Mouse (Mus musculus) heart, adult 11 months (tissue): Measurements from ENCODE around the gene Ipmk.

Experiments
- DNase-seq: peaks from one replicate; pipeline ENCODE4 v3.0.0; 2022

Ipmk gene

DNA sequence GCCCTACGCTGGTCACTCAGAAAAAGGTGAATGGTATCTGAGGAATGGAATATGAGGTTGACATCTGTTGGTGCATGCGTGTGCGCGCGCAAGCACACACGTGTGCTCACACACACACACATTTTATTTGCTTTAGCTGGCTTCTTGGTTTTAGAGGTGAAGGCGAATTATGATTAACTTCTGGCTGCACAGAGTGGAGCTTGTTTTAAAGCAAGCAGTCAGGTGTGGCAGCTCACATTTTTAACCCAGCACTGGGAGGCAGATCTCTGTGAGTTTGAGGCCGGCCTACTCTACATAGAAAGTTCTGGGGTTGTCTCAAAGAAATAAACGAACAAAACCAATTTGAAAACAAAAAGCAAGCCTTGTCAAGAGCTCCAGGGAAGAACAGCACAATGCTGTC lies 6.3 kb upstream of the Ipmk start:
- DNase-seq, result no peak

DNA sequence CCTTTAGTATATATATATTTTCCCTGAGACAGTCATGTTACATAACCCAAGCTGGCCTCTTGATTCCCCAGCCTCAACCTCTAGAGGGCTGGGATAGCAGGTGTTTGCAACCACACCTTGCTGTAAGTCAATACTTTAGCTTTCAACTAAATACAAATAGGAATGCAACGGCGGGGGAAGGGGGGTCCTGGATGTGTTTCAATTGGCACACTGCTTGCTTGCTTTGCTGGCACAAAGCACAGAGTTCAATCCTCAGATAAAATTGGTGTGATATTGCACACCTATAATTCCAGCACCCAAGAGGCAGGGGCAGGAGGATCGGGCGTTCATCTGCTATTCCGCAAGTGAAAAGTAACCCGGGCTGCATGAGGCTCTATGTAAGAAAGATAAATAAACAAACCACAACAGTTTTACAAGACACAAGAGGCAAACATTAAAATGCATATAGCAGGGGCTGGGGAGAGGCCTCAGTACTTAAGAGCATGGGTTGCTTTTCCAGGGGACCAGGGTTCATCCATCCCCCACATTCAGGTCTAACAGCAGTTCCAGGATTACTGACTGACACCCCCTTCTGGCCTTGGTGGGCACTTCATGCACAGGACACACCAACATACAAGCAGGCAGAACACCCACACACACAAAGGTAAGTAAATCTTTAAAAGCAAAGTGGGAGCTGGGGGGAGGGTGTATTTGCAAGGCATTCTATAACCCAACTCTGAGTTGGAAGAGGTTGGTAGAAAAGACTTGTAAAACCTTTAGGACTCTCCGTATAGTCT lies 5.3 kb upstream of the Ipmk start:
- no peak for DNase-seq

DNA sequence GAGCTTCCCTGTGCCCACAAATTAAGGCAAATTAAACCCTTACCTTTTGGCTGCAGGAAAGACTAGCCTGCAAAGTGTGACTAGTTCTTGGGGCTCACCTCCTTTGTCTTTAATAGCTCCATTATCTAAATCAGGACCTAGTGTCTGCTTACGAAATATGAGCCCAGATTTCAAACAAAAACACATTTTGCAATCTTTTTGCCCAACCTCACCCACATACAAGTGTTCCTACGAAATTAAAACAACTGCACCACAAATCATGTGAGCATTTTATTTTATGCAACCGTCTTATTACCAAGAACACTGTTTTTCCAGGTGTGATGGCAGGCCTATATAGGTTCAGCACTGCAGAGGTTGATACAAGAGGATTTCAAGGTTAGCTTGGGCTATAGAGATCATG lies 4.4 kb upstream of the Ipmk start:
- DNase-seq, result no peak

GRCm38 (mm10) chr10:71343567-71344265 lies 3.8 kb upstream of the Ipmk start:
- no peak for DNase-seq

DNA sequence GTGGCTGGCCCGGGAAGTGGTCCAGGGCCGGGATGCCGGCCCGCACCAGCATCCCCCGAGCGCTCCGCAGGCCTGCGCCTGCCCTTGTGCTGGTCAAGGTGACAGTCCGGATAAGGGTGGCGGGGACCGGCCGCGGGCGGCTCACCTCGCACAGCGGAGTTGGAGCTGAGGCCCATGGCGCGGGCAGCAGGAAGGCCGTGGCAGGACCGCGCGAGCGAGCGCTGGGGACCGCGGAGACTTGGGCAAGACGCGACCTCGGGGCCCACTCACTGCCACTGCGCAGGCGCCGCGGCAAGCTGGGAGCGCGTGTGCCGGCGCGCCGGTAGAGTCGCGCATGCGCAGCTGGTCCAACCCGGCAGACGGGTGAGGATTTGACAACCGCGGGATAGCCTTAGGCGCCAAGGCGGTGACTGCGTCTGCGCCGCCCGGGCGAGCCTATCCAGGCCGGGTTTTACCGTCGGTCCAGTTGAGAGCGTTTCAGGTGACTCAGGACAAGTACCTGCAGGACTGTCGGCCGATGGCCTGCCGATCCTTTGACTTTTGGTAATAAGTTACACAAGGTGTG lies 2.9 kb upstream of the Ipmk start, which contains the start of gene Cisd1:
Gene Cisd1, minus strand, starts transcription at position 376 of the 565 bp plus-strand sequence.
- peak; percentile 100 for DNase-seq

GRCm38 (mm10) chr10:71346106-71346505 lies 1.5 kb upstream of the Ipmk start:
- DNase-seq, result no peak

DNA sequence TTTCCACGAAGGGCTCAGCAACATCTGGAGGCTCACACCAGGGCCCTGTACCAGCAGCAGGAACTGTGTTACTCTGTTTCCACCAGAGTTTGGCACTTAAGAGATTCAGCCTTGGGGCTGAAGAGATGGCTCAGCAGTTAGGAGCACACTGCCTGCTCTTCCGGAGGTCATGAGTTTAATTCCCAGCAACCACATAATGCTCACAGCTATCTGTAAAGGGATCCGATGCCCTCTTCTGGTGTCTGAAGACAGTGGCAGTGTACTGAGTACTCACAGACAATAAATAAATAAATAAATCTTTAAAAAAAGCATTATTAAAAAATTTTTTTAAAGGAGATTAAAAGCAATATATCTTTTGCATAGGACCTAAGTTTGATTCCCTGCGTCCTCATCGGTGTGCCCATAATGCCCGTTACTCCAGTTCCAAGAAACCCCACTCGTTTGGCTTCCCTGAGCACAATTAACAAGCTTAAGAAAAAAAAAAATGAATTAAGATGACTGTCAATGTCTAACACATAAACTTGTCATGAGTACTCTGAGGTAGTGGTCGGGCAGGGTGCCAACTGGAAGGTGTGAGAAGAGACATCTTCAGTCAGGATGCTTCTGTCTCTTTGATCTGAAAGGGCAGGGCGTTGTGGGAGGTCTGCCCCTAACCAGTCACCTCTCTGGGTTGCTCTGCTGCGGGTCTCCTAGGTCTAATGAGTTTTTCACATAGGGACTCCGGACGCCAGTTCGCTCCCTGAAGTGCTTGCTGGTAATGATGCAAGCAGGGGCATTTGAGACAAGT lies 648 bp upstream of the Ipmk start:
- no peak for DNase-seq

- DNase-seq, result peak; percentile 97
Observed at GRCm38 (mm10) chr10:71347964-71348636, 537 bp downstream of the Ipmk start.

- peak; percentile 92 for DNase-seq
Observed at GRCm38 (mm10) chr10:71348637-71349280, 1.2 kb downstream of the Ipmk start.

DNA sequence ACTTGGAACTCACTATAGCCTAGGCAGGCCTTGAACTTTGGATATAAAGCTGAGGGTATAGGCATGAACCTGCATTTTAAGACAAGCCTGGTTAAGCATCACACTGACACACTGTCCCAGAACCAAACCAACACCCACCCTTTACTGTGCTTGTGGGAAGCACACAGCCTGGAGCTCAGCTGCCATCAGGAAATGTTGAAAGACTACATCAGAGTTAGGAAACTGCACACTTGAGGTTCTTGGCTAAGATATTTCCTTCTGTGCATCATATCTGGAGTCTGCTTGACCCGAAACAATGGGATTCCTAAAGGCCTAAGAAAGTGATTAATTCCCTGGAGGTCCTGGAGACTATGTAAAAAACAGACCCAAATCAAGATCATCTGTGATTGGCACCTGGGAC lies 1.7 kb downstream of the Ipmk start:
- DNase-seq, result no peak

- no peak for DNase-seq
Observed at GRCm38 (mm10) chr10:71351301-71351700, 3.7 kb downstream of the Ipmk start.

- no peak for DNase-seq
Observed at GRCm38 (mm10) chr10:71353850-71354249, 6.3 kb downstream of the Ipmk start.

DNA sequence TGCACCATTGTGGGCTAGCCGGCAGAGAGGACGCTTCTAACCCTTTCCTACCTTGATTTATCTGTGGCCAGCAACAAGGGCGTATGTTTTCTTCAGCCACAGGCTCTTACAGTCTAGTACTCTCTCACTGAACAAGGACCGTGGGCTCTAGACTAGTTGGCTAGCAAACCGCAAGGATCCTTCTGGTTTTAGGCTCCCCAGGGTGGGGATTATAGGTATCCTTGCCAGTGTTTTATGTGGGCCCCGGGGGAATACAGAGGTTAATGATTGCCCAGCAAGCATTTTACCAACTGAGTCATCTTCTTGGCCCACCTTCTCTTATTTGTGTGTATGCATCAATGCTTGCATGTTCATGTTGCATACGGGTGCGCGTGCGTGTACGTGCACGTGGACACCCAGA lies 7.4 kb downstream of the Ipmk start:
- no peak for DNase-seq

GRCm38 (mm10) chr10:71361044-71361443 lies 13.5 kb downstream of the Ipmk start:
- DNase-seq, result no peak

DNA sequence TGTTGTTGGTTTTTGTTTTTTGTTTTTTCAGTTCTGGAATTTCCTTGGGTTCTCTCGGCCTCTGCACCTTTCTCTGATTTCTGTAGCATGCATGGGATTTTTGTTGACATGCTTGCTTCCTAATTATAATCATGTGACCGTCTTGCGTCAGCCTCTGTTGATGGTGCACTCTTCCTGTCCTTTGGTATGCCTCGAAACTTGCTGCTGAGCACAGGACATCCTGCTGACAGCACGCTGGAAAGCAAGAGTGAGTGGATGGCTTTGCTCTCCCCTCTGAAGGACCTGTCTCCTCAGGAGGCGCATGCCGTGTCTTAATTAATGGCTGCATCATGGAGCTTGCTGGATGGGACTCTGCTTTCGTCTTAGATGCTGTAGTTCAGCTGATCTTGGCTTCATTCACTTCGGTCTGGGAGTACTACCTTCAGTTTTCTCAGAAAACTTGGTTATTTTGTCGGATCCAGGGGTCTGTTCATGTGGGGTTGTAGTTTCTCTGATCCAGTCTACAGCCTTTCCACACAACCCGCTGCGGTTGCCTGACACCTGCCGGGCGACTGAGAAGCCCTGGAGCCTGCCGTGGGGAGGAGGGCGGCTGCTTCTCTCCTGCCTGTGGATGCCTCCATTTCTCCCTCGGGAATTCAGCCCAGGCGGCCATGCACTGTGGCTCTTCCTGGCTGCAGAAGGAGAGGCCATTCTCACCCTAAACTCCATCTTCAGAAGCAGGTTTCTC lies 14.4 kb downstream of the Ipmk start:
- DNase-seq, result peak; percentile 97

DNA sequence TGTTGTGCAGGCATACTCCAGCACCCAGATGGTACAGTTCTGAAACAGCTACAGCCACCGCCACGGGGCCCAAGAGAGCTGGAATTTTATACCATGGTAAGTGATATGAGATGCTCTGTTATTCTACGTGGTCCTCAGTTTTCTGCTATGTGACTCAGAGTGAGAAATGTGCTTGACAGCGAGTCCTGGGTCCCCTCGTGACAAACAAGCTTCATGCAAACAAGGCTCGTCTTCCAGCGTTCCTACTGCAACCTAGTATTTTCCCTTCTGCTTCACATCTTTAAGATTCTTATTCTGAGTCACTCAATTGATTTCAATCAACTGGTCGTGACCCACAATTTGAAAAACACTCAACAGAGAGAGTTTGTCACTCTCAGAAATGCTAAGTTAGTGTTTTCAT lies 15.9 kb downstream of the Ipmk start:
- no peak for DNase-seq

GRCm38 (mm10) chr10:71363858-71364257 lies 16.3 kb downstream of the Ipmk start:
- DNase-seq, result no peak

DNA sequence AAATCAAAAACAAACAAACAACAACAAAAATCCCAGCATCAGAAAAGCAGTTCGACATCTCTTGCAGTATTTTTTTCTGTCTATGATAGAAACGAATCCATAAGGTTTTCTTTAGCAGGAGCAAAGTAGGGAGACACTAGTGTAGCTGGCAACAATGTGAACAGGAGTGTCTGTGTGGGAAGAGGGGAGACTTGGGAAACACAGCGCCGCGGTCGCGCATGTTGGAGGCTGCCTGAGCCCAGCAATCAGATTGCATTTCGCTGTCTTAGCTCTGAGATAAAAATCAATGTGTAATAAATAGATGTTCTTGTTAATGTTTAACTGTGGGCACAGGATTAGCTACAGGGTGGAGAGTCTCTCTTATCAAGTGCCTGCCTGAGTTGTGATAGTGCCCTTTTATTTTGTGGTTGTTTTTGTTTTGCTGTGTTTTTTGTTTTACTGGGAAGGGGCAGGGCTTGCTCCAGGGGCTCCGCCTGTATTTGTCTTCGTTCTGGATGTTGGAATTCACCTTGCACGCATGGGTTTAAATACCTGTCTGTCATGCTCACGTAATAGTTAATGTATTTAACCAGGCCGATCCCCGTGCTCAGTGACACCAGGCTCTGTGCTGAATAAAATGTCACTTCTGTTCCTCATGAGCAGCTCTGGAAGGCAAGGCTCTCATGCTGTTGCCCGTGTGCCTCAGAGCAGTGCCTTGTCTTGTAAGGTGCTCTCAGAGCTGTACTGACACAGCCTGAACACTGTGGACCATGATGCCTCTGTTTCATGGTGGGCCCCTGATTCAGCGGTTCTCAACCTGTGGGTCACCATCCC lies 20.8 kb downstream of the Ipmk start:
- no peak for DNase-seq

DNA sequence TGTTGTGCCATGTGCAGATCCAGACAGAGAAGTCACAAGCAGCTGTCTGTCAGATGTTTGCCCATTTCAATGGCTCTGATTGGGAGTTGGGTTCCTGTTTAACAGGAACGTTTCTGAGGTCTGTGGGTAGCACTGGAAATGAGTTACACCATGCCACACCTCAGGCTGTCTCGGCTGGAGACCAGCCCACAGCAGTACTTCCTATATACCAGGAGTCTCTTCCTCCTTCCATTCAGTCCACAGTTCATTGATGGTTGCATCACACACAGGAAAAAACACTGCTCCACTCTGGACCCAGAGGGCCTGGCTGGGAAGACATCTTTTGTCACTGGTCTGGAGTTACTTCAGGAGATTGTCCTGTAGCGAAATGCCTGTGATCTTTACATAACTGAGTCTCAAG lies 21.9 kb downstream of the Ipmk start:
- DNase-seq, result no peak

- no peak for DNase-seq
Observed at GRCm38 (mm10) chr10:71371881-71372280, 24.3 kb downstream of the Ipmk start.

DNA sequence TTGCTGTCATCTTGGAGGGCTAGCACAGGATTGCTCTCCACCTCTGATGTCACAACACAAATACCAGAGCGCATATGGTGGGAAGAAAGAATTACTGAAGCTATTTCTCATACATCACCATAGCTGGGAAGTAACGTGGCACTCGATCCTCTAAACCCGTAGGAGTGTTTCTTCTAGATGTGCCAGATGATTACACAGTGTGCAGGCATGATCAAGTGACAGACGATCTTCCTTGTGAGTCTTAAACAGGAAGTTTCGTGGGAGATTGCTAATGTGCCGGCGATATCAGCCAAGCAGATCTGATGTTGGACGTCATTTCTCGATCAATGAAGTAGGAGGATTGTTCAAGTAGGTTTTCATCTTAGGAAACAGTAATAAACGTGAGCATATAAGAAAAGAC lies 26.1 kb downstream of the Ipmk start:
- no peak for DNase-seq
